Mouse (Mus musculus): ENCODE measurements around the gene Smc1a.

The Smc1a gene

DNA sequence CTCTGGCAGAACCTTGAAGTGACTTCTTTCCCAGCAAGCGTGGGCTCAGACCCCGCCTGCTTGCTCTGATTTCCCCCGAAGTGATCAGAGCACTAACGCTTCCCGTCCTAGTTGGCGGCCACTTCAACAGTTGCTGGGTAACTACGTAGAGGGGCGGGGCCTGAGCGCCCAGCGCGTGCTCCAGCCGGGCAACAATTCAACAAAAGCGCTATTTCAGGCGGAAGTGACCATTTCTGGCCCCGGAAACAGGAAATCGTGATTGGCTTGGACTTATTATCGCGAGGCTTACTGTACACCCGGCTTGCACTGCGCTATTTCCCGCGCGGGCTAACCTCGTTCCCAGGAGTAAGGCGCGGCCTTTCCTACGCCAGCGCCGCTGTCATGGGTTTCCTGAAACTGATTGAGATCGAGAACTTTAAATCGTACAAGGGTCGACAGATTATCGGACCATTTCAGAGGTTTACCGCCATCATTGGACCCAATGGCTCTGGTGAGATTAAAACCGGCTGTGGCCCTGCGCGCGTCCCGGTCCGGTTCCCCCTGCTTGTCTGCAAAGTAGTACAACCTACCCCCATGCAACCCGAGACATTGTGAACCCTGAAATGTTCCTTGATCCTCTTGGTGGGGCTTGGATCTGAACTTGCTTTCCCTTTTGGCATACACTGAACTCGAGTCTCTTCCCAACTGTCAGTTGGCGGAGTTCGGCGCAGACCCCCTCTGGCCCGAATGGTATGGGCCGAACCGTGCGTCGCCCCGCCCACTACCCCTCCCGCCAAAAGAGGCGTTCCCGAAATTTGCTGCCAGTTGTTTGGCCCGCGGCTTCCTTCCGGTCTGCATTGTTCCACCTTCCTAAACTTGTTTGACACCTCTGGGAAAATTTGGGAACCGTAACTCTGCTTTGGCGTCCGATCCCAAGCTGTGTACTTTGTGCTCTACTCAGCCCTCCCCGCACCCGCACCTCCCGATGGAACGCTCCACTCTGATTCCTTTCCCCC is at the start of gene Smc1a, which contains the start of gene Ribc1:
Smc1a (plus strand) TSS at position 278 of the 995 bp plus-strand sequence.
Ribc1 (minus strand) TSS at position 145 of the 995 bp plus-strand sequence.
- DNase-seq (ENCODE audit: low spot score), result peak; percentile 97

DNA sequence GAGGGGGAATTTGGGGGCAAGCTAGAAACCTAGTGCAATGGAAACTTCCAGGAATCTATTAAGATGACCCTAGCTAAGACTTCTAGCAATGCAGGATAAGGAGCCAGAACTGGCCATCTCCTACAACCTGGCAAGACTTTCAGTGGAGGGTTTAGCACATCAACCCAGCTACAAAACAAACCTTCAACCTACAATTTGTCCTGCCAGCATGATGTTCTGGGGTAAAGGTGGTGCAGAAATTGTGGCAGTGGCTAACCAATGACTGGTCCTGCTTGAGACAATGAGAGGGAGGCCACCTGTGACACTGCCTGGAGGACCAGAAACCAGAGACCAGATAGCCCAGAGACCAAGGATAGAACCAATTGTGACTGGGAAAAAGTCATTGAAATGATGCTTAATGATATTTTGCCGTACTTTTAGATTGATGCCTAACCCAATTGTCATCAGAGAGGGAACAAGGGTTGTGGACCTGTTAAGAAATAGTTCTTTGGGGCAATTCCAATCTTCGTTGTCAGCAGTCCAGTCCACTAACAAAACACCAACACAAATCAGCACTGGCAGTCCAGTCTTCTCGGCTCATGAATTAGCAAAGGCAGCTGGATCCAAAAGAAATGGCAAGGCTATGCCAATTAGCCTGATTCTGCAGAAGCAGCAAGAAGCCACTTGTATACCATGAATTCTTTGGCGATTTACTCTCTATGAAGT is 17.1 kb upstream of the Smc1a start:
- DNase-seq (ENCODE audit: low spot score), result peak; percentile 71

DNA sequence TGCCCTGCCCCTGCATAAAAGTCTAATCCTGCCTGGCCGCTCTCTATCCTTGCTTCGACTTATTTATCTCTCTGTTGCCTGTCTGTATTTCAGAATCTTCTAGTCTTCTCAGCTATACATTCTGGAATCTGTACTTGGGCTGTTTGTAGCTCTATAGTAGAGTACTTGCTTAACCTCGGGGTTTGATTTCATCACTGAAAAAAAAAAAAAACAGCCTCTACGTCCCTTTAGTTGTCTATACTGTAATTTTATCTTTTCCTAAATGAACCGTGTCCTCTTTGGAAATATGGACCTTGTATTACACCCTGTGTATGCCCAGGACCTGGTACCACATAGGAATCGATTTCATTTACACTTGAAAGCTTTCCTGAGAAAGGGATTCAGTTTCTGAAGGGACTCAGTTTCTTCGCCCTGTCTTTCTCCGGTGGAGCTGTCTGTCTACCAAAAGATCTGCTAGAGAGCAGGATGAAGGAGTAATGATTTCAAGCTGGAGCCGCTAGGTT is 15.0 kb upstream of the Smc1a start:
- DNase-seq (ENCODE audit: low spot score), result no peak

DNA sequence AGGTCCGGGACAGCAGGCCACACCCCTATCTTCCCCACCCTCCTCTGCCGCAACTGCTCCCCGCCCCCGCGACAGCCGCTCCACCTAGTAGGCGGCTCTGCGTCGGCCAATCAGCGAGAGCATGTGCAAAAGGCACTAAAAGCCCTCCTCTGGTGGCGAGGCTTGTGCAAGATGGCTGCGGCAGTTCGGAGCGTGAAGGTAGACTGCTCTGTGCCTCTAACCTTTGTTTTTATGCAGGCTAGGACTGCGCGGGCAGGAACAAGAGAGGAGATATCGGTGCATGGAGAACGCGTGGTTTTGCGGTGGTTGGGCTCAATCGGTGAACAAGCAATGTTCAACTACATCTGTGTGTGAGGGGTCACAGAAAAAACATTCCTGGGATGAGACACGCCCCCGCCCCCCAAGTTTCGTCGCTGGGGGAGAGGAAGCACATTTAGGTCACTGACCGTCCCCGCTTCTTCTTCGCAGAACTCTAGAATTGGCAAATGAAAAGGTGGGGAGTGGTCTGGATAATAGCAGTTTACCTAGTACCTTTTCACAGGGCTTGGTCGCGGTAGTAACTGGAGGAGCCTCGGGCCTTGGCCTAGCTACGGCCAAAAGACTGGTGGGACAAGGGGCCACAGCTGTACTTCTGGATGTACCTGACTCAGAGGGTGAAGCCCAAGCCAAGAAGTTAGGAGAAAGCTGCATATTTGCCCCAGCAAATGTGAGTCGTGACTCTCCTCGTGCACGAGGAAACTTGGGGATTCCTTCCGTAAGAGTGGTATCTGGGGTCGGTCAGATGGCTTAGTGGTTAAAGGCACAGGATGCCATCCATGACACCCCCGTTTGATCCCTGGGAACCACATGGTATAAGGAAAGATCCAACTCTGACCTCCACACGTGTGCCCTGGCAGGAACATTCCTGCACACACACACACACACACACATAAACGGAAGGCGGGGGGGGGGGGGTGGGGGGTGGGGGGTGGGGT is 14.2 kb upstream of the Smc1a start, which contains the start of gene Hsd17b10:
Hsd17b10 (plus strand) TSS at position 109 of the 974 bp plus-strand sequence.
- peak; percentile 87 for DNase-seq (ENCODE audit: low spot score)

DNA sequence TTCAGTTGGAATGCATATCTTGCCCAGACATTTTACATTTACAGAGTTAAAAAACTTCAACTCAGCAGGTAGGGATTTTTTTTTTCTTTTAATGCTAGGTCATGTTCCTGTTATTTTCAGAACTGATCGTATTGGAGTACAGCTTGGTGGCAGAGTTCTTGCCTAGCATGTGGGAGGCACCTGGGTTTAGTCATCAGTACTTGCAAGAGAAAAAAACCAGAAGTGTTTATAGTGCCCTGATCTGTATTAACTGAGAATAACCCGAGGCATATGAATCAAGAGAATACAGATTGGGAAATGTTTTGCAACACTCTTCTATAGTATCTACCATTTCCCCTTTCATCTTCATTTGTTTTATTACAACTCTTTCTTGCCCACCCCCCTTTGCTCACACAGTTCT is 13.4 kb upstream of the Smc1a start:
- no peak for DNase-seq (ENCODE audit: low spot score)

DNA sequence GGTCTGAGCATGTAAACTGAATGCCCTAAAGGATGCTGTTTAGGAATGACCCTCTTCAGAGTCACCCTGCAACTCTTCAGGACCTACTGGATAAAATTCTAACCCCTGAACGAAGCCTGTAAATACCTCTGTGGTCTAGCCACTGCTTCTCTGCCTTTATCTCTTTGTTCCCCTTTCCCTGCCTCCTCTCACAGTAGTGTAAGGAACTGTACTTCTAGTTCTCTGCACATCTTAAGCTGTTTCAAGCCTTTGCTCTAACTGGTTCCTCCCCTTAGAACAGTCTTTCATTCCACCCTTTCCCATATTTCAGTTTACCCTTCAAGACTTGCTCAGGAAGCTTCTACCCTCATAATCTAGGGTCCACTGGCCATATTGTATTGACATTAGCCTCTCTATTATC is 8.4 kb upstream of the Smc1a start:
- no peak for DNase-seq (ENCODE audit: low spot score)

DNA sequence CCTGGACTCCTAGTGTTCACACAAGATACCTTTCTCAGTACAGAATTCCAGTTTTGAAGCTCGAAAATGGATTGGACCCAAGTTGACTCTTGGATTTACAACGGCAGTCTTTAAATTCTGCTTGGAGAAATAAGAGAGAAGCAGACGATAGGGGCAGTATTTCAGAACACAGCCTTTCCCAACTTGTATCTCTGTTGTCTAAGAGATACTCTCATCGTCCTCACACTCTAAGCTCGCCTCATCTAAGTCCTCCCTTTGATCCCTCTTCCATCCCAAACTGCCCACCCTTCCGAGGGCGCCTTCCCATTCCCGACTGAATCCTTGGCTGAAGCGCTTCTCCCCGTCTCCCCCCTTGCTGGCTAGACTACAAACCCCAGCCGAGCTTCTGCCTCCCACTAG is 477 bp upstream of the Smc1a start:
- DNase-seq (ENCODE audit: low spot score), result no peak

DNA sequence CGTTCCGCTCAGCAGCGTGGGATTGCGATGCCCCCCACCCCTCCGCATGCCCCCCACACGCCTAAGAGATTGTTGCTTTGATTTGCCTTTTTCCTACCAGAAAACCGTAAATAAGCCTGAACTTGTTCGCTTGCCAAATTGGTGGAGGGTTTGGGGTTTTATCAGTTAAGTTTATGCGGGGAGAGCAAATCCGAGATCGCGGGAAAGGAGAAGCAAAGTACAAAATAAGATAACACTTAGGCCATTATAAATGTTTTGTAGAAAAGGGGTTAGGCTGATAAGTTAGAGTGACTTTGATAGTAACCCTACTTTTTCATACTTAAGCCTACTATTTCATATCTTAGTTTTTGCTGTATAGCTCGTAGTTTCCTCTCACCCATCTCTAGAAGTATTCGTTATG is 958 bp downstream of the Smc1a start:
- no peak for DNase-seq (ENCODE audit: low spot score)

DNA sequence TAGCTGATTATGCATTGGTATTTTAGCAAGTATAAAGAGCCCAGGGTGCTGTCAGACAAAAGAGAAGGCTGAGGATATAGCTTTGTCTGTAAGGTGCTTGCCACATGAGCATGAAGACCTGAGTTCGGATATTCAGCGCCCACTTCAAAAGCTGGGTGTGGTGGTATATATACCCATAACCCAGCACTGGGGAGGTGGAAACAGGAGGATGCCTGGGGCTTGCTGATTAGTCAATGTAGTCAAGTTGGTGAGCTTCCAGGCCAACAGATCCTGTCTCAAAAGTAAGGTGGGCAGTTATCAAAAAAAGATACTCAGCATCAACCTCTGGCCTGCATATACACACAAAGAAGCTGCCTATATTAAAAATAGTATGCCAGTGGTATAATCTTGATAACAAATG is 3.1 kb downstream of the Smc1a start:
- no peak for DNase-seq (ENCODE audit: low spot score)

DNA sequence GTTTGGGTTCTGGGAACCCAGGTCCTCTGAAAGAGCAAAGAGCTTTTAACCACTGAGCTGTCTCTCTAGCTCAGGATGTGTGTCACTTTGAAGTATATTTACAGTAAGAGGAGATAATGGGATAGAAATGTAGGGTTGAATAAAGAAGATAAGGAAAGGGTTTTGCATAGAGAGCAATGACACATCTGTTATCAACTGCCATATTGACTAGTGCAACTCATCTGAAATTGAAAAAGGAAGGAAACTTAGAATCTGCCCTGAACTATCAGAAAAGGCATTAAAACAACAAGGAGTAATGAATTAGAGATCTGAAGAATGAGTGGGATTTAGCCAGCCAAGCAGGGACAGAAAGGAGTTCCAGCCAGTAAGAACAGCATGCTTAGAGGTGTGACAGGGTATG is 23.6 kb downstream of the Smc1a start:
- DNase-seq (ENCODE audit: low spot score), result no peak

DNA sequence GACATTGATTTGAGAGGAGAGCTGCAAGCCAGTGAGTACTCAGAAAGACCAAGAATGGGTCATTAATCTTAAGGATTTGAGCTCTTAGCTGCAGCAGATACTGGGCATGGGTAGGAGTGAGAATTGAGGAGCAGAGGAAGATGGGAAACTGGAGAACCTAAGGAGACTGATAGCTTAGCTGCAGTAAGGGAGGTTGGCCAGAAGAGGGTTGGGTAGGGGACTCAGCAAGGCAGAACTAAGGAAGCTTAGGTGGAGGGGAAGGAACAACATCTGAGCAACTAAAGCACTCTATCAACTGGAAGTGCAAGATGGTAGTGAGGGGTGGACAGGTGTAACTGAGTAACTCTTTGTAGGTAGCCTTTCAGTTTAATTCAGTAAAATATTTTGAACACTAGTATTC is 31.0 kb downstream of the Smc1a start:
- DNase-seq (ENCODE audit: low spot score), result no peak

DNA sequence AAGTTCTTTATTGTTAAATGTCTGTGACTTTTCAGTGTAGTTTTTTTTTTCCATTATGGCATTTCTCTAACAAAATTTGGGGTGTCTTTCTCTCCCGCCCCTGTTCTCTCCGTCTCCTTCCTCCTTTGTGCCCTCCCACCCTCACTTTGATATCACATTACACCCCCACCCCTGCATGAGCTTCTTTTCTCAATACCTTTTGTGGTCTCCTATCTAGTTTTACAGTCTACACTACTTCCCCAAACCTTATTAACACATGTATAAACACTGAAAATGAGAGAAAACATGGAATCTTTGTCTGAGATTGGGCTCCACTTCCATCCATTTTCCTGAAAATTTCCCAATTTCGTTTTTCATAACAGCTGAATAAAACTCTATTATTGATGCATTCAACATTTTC is 36.3 kb downstream of the Smc1a start:
- DNase-seq (ENCODE audit: low spot score), result no peak

DNA sequence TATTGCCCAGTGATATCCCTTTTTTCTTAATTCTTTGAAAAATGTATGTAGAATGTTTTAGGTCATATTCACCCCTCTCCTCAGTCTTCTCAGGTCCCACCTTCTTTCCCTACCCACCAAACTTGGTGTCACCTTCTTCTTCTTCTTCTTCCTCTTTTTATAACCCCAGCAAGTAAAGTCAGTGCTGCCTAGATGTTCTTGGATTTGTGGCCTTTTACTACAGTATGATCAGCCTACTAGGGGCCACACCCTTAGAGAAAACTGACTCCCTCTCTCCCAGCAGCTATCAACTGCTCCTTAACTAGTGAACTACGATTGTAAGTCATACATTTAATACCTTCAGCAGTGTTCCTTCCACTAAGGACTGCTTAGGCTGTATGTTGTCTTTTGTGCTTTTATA is 37.9 kb downstream of the Smc1a start:
- no peak for DNase-seq (ENCODE audit: low spot score)

DNA sequence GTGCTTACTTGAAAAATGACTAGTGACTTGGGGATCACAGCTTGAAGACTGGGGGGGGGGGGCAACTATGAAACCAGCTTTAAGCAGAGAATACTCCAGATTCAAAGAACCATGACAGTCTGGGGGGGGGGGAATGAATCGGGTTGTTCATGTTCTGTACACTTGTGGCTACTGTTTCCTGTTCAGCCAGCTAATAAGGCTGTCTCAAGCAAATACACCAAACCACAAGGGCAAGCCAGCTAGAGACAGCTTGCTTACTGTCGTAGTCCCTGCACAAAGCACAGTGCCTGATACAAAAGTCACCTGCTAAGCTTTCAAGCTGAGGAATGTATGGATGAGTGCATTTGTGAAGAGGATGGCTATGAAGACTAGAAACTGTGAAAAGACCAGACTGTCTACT is 49.4 kb downstream of the Smc1a start:
- no peak for DNase-seq (ENCODE audit: low spot score)

DNA sequence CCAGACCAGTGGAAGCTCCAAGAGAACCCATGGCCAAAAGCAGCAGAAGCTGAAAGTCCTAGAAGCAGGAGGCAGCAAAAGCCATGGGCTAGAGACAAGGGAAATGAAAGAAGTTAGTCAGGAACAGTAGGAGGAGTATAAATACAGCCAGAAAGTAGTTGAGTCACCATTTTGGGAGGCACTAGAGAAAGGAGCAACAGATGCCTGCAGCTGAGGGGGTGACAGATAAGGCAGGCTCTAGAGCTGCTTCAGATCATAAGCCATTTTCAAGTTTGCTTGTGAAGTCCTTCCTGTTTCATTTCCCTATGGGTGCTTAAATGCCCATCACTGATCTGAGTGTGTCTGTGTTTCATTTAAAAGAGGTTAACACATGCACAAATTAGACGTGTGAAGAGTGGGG is 51.6 kb downstream of the Smc1a start:
- DNase-seq (ENCODE audit: low spot score), result no peak

DNA sequence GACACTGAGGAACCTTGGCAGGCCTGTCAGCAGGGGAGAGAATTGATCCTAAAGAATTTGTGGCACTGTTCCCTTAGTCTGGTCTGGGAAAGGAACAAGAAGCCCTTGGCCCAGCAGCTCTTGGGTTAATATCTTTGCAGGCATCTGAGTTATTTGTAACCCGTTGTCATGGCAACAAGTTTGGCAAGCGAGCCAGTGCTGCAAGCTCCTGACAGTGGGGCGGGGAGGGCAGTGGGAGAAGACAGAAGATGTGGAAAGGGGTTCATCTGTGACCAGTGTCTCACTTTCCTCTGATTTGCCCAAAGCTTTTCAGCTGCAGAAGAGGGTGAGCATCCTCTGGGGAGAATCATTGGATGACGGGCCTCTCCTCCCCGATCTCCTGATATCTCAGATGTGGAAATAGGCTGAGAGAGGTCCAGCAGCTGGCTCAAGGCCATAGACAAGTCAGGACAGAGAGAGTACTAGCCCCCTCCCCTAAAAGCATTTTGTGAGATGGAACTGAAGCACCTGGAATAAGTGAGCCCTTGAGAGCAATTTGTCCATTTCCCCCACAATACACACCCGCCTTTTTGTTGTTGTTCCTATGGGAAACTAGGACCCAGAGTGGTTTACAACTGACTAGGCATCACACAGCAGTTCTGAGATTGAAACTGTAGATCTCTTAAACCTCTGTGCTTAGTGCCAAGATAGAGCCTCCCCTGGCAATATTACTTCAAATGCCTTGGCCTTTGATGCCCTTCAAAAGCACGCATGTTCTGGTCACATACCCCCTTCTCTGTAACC is 73.8 kb downstream of the Smc1a start:
- peak; percentile 39 for DNase-seq (ENCODE audit: low spot score)

DNA sequence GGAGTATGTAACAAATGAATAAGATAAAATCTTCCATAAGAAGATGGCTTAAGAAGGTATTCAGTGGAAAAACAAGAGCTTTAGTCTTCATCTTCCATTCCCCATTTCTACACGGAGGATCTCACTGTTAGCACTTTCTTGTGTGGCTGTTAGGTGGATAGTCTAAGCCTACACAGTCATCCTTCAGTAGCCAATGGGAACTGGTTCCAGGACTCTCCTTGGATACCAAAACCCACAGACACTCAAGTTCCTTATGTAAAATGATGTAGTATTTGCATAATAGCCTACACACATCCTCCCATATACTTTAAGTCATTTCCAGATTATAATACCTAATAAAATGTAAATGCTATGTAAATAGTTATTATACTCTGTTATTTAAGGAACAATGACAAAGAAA is 81.3 kb downstream of the Smc1a start:
- DNase-seq (ENCODE audit: low spot score), result no peak
